Mouse (Mus musculus) neural tube, embryonic 12.5 days (tissue): ENCODE measurements around the gene Dync1li2. TPM values are rescaled to one million over a fixed set of nuclear protein-coding genes. Genes with fewer than 3 reads are reported as not detected.

ENCODE experiments used
- ATAC-seq: fragments of 200-750 bp; cut with Nextera tagmentation; 2 replicates; pipeline ENCODE4 v1.8.0; 2017; ENCODE audit warnings: low read depth, mild to moderate bottlenecking, moderate TSS enrichment, moderate library complexity; ENCODE audit not compliant: low FRiP score
- H3K27ac ChIP-seq: fragments of 300-500 bp; sonication (generic); 2 replicates; pipeline ENCODE4 v1.5.1; 2016
- H3K27me3 ChIP-seq: fragments of 300-500 bp; sonication (generic); replicated peaks from 2 replicates; pipeline ENCODE4 v1.6.1; 2016; ENCODE audit warnings: mild to moderate bottlenecking
- H3K36me3 ChIP-seq: fragments of 300-500 bp; sonication (generic); 2 replicates; pipeline ENCODE4 v1.6.1; 2016; ENCODE audit warnings: mild to moderate bottlenecking
- H3K4me1 ChIP-seq: fragments of 300-500 bp; sonication (generic); 2 replicates; pipeline ENCODE4 v1.6.1; 2016
- H3K4me2 ChIP-seq: fragments of 300-500 bp; sonication (generic); replicated peaks from 2 replicates; pipeline ENCODE4 v1.6.1; 2016; ENCODE audit warnings: mild to moderate bottlenecking
- H3K4me3 ChIP-seq: fragments of 300-500 bp; sonication (generic); 2 replicates; pipeline ENCODE4 v1.5.1; 2016
- H3K9ac ChIP-seq: fragments of 300-500 bp; sonication (generic); 2 replicates; pipeline ENCODE4 v1.6.1; 2016; ENCODE audit warnings: mild to moderate bottlenecking
- H3K9me3 ChIP-seq: fragments of 300-500 bp; sonication (generic); 2 replicates; pipeline ENCODE4 v1.6.1; 2016; ENCODE audit warnings: mild to moderate bottlenecking
- whole genome bisulfite sequencing: fragments of 180-500 bp; shearing (Covaris S2); methylation state at CpG from one replicate; pipeline ENCODE4 v1.1.7; 2016; 5-methylcytosine and 5-hydroxymethylcytosine counted together
- polyA plus RNA-seq: library from polyadenylated mRNA; unstranded; fragments of >200 nt; fragmentation: Nextera tagmentation; extraction: Ambion mirVana; gene quantifications from 2 replicates; pipeline ENCODE4 v1.2.1, GENCODE M21; 2016

The Dync1li2 gene
- polyA plus RNA-seq, 1 experiment from 2014 or later, result 130 TPM

- Histone ChIP-seq H3K4me1 (peaks cover 19% of the 10 kb centered on the region; the same call in 1 of the 2 replicates), H3K27me3 (no peaks in the 10 kb centered on the region), H3K27ac (no peak overlapping the region), H3K4me2 (no peak overlapping the region), H3K9me3 (no peaks in the 10 kb centered on the region), H3K9ac (no peak overlapping the region), H3K36me3 (no peaks in the 10 kb centered on the region), H3K4me3 (no peak overlapping the region)
- no peak for ATAC-seq
- 50% methylated on average over 14 of the region's 14 CpGs for WGBS
These were observed 67.7 kb downstream of the Dync1li2 start for GRCm38 (mm10) chr8:104374864-104375846.

DNA sequence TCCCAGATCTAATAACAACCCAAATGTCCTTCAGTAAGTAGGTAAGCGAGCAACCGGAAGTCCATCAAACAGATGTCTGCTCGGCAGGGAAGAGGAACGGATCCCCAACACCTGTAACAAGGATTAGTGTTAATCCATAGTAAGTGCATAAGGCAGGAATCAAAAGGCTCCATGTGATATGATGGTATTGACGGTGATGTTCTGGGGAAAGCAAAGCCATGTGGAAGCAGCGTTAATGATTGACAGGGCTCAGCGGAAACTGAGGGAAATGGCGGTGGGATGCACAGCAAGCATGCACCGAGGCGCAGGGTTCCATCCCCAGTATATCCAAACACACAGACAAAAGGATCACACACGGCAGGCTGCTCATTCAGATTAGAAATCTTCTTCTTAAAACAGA lies 68.6 kb downstream of the Dync1li2 start:
- WGBS, result 74% methylated on average over 11 of the region's 11 CpGs
- Histone ChIP-seq H3K9ac (no peak overlapping the region), H3K36me3 (no peaks in the 10 kb centered on the region), H3K4me1 (peaks cover 20% of the 10 kb centered on the region; the same call in 1 of the 2 replicates), H3K4me3 (no peak overlapping the region), H3K4me2 (no peak overlapping the region), H3K27me3 (no peaks in the 10 kb centered on the region), H3K27ac (no peak overlapping the region), H3K9me3 (no peaks in the 10 kb centered on the region)
- no peak for ATAC-seq

- Histone ChIP-seq H3K4me2 (no peak overlapping the region), H3K4me3 (no peak overlapping the region), H3K27ac (no peak overlapping the region), H3K36me3 (no peaks in the 10 kb centered on the region), H3K9me3 (no peaks in the 10 kb centered on the region), H3K4me1 (peaks cover 18% of the 10 kb centered on the region; the same call in 1 of the 2 replicates), H3K9ac (no peak overlapping the region), H3K27me3 (no peaks in the 10 kb centered on the region)
- 85% methylated on average over 11 of the region's 11 CpGs for WGBS
- ATAC-seq, result no peak
These were observed 69.1 kb downstream of the Dync1li2 start for GRCm38 (mm10) chr8:104373779-104374178.

DNA sequence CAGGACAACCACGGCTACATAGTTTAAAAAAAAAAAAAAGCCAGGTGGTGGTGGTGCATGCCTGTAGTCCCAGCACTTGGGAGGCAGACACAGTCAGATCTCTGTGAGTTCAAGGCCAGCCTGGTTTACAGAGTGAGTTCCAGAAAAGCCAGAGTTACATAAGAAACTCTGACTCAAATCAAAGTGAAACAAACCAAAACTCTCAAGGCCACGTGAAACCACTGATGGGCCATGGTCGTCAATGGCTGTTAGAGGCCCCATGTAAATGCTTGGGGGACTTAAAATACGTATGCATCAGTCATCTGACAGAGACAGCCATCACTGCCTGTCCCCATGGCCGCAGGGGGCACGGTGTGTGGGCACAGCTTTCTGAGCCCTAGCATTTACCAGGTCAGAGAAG lies 71.7 kb downstream of the Dync1li2 start:
- Histone ChIP-seq H3K4me2 (no peak overlapping the region), H3K27ac (no peak overlapping the region), H3K4me1 (peaks cover 27% of the 10 kb centered on the region; the same call in 1 of the 2 replicates), H3K9me3 (no peaks in the 10 kb centered on the region), H3K36me3 (no peaks in the 10 kb centered on the region), H3K9ac (no peak overlapping the region), H3K4me3 (no peak overlapping the region), H3K27me3 (no peaks in the 10 kb centered on the region)
- no peak for ATAC-seq
- WGBS, result 92% methylated on average over 6 of the region's 6 CpGs

DNA sequence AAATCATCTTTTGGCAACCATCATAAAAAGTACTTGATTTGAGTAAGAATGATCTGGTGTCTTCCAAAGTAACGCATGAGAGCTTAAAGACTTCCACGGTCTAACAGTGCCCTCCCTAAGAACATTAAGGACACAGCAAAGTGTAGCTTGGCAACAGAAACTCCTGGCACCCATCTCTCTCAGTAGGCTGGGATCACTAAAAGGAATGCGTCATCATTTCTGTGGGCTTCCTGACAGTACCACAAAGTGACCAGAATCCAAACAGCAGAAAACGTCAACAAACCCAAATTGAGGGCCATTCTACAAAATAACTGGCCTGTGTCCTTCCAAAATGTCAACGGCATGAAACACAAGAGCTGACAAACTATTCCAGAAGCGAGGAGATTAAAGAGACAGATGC lies 72.8 kb downstream of the Dync1li2 start:
- H3K4me3 ChIP-seq, result no peak overlapping the region
- no peaks in the 10 kb centered on the region for H3K36me3 ChIP-seq
- no peak for ATAC-seq
- WGBS, result 69% methylated on average over 6 of the region's 6 CpGs
- no peak overlapping the region for H3K27ac ChIP-seq
- H3K9ac ChIP-seq, result no peak overlapping the region
- no peaks in the 10 kb centered on the region for H3K27me3 ChIP-seq
- no peaks in the 10 kb centered on the region for H3K9me3 ChIP-seq
- peaks cover 20% of the 10 kb centered on the region; the same call in 1 of the 2 replicates for H3K4me1 ChIP-seq
- no peak overlapping the region for H3K4me2 ChIP-seq

GRCm38 (mm10) chr8:104369591-104369990 lies 73.3 kb downstream of the Dync1li2 start:
- Histone ChIP-seq H3K27me3 (no peaks in the 10 kb centered on the region), H3K4me1 (peaks cover 16% of the 10 kb centered on the region; the same call in 1 of the 2 replicates), H3K4me3 (no peak overlapping the region), H3K4me2 (no peak overlapping the region), H3K36me3 (no peaks in the 10 kb centered on the region), H3K9ac (no peak overlapping the region), H3K27ac (no peak overlapping the region), H3K9me3 (no peaks in the 10 kb centered on the region)
- no peak for ATAC-seq
- 80% methylated on average over 12 of the region's 12 CpGs for WGBS

Other genes with a start within 250 kb of the Dync1li2 start
- 42.4 and 43.2 TPM in 2 replicates for gene Tk2, start 194.5 kb downstream of the Dync1li2 start, polyA plus RNA-seq
- gene Cklf, start 192.2 kb downstream of the Dync1li2 start, polyA plus RNA-seq, result 35.1 and 38.2 TPM in 2 replicates
- gene Cmtm2a, start 149.9 kb downstream of the Dync1li2 start, polyA plus RNA-seq, result not detected in 2 replicates
- not detected in 2 replicates for gene Gm45711, start 133.0 kb downstream of the Dync1li2 start, polyA plus RNA-seq
- not detected in 2 replicates for gene Cmtm1, start 132.9 kb downstream of the Dync1li2 start, polyA plus RNA-seq
- not detected in 2 replicates for gene Gm11020, start 121.5 kb downstream of the Dync1li2 start, polyA plus RNA-seq
- gene Cmtm2b, start 120.8 kb downstream of the Dync1li2 start, polyA plus RNA-seq, result not detected in 2 replicates
- gene Cmtm3, start 103.6 kb downstream of the Dync1li2 start, polyA plus RNA-seq, result 73.6 and 76.8 TPM in 2 replicates
- gene Cmtm4, start 47.2 kb downstream of the Dync1li2 start, polyA plus RNA-seq, result 2.3 and 2.7 TPM in 2 replicates
- 0.18 and 0.27 TPM in 2 replicates for gene Terb1, start 66.9 kb upstream of the Dync1li2 start, polyA plus RNA-seq
- 112 and 124 TPM in 2 replicates for gene Nae1, start 91.6 kb upstream of the Dync1li2 start, polyA plus RNA-seq
- gene Car7, start 91.6 kb upstream of the Dync1li2 start, polyA plus RNA-seq, result 1.3 and 1.4 TPM in 2 replicates
- 17.2 and 17.5 TPM in 2 replicates for gene Pdp2, start 148.4 kb upstream of the Dync1li2 start, polyA plus RNA-seq
- not detected in 2 replicates for gene Cdh16, start 181.3 kb upstream of the Dync1li2 start, polyA plus RNA-seq
- gene Rrad, start 188.3 kb upstream of the Dync1li2 start, polyA plus RNA-seq, result 3.5 and 6.0 TPM in 2 replicates
- gene Ciao2b, start 198.9 kb upstream of the Dync1li2 start, polyA plus RNA-seq, result 118 and 122 TPM in 2 replicates